Mouse (Mus musculus) testis, adult 2 months (tissue): ENCODE measurements around the gene Mgp. TPM values are rescaled to one million over a fixed set of nuclear protein-coding genes. Genes with fewer than 3 reads are reported as not detected.
A peak's percentile ranks its signal among the peaks of the same experiment; 100 is the strongest.

Experiments used
- H3K27ac ChIP-seq: fragments of 200-500 bp; 2 replicates; pipeline ENCODE4 v1.5.1; 2012; ENCODE audit warnings: low read depth, low read length; ENCODE audit not compliant: control insufficient read depth, insufficient read depth
- H3K27me3 ChIP-seq: fragments of 200-500 bp; 2 replicates; pipeline ENCODE4 v1.6.1; 2012; ENCODE audit warnings: mild to moderate bottlenecking, low read length, moderate library complexity; ENCODE audit not compliant: control insufficient read depth, insufficient read depth
- H3K36me3 ChIP-seq: fragments of 200-500 bp; 2 replicates; pipeline ENCODE4 v1.6.1; 2012; ENCODE audit warnings: mild to moderate bottlenecking, low read length; ENCODE audit not compliant: control insufficient read depth, insufficient read depth
- H3K4me1 ChIP-seq: fragments of 200-500 bp; 2 replicates; pipeline ENCODE4 v1.6.1; 2012; ENCODE audit warnings: low read length; ENCODE audit not compliant: control insufficient read depth, insufficient read depth
- H3K4me3 ChIP-seq: fragments of 200-500 bp; 2 replicates; pipeline ENCODE4 v1.5.1; 2012; ENCODE audit warnings: low read depth, mild to moderate bottlenecking, low read length, moderate library complexity, mixed read lengths; ENCODE audit not compliant: control insufficient read depth
- CTCF ChIP-seq: fragments of 200-500 bp; IDR thresholded peaks from 2 replicates; pipeline ENCODE4 v1.5.1; 2012; ENCODE audit warnings: low read depth, mild to moderate bottlenecking, inconsistent platforms, low read length, moderate library complexity; ENCODE audit not compliant: control insufficient read depth, insufficient read depth, insufficient replicate concordance
- POLR2A ChIP-seq: fragments of 200-500 bp; IDR thresholded peaks from 2 replicates; pipeline ENCODE4 v1.6.1; 2012; ENCODE audit warnings: low read depth, mild to moderate bottlenecking, inconsistent platforms, low read length, moderate library complexity; ENCODE audit not compliant: control insufficient read depth
- polyA plus RNA-seq: library from polyadenylated mRNA; depleted of rRNA; stranded (reverse); fragments of >200 nt; gene quantifications from 2 replicates; pipeline ENCODE4 v1.2.3, GENCODE M21; 2012

The Mgp gene
- polyA plus RNA-seq, 1 experiment = 51.0 TPM

GRCm38 (mm10) chr6:136906283-136906936 is 30.8 kb upstream of the Mgp start:
- Histone ChIP-seq H3K27ac (peak overlapping the region; percentile 27; the same call in 1 of the 2 replicates), H3K4me1 (peaks cover 7% of the 10 kb centered on the region), H3K4me3 (no peak overlapping the region), H3K36me3 (no peaks in the 10 kb centered on the region), H3K27me3 (no peaks in the 10 kb centered on the region)
- TF ChIP-seq CTCF = no peak

- Histone ChIP-seq H3K27ac (no peak overlapping the region), H3K27me3 (no peaks in the 10 kb centered on the region), H3K4me1 (peaks cover 5% of the 10 kb centered on the region; the same call in 1 of the 2 replicates), H3K4me3 (no peak overlapping the region), H3K36me3 (no peaks in the 10 kb centered on the region)
- TF ChIP-seq CTCF (no peak), POLR2A (no peak)
Observed at GRCm38 (mm10) chr6:136903885-136904470, 28.4 kb upstream of the Mgp start.

GRCm38 (mm10) chr6:136902527-136902926 is 26.9 kb upstream of the Mgp start:
- no peak for TF ChIP-seq CTCF
- no peak for TF ChIP-seq POLR2A
- no peaks in the 10 kb centered on the region for H3K36me3 ChIP-seq
- H3K27me3 ChIP-seq = no peaks in the 10 kb centered on the region
- no peak overlapping the region for H3K4me3 ChIP-seq
- no peak overlapping the region for H3K27ac ChIP-seq
- H3K4me1 ChIP-seq = peaks cover 5% of the 10 kb centered on the region; the same call in 1 of the 2 replicates

- Histone ChIP-seq H3K4me1 (no peaks in the 10 kb centered on the region; the same call in 1 of the 2 replicates), H3K4me3 (no peak overlapping the region), H3K36me3 (no peaks in the 10 kb centered on the region), H3K27me3 (no peaks in the 10 kb centered on the region), H3K27ac (no peak overlapping the region)
- TF ChIP-seq CTCF (no peak), POLR2A (no peak)
Observed at GRCm38 (mm10) chr6:136901010-136901409, 25.4 kb upstream of the Mgp start.

- Histone ChIP-seq H3K36me3 (no peaks in the 10 kb centered on the region), H3K4me3 (no peak overlapping the region), H3K27ac (no peak overlapping the region), H3K27me3 (no peaks in the 10 kb centered on the region), H3K4me1 (no peaks in the 10 kb centered on the region; the same call in 1 of the 2 replicates)
- no peak for TF ChIP-seq CTCF
- TF ChIP-seq POLR2A = no peak
Observed at GRCm38 (mm10) chr6:136900369-136901009, 24.9 kb upstream of the Mgp start.

DNA sequence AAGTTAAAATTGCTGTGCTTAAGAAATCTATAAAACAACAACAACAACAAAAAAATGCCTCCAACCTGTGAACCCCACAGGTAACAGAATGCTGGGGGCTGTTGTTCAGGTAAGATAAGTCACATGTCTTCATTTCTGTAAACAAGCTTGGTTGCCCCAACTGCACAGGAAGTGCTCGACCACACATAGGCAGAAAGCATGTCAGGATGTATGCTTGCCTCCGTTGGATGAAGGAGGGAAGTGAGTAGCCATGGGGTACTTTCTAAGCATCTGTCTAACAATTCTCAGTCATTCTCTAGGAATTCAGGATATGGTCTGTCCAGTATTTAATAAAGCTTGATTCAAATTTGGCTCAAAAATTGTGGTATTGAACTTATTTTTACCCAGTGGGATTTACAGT is 23.3 kb upstream of the Mgp start:
- H3K36me3 ChIP-seq = no peaks in the 10 kb centered on the region
- H3K27ac ChIP-seq = no peak overlapping the region
- no peaks in the 10 kb centered on the region; the same call in 1 of the 2 replicates for H3K4me1 ChIP-seq
- TF ChIP-seq POLR2A (no peak), CTCF (no peak)
- H3K4me3 ChIP-seq = no peak overlapping the region
- no peaks in the 10 kb centered on the region for H3K27me3 ChIP-seq

- no peak for TF ChIP-seq CTCF
- TF ChIP-seq POLR2A = no peak
- no peak overlapping the region for H3K27ac ChIP-seq
- no peaks in the 10 kb centered on the region for H3K27me3 ChIP-seq
- no peaks in the 10 kb centered on the region for H3K36me3 ChIP-seq
- no peak overlapping the region for H3K4me3 ChIP-seq
- H3K4me1 ChIP-seq = no peaks in the 10 kb centered on the region; the same call in 1 of the 2 replicates
Observed at GRCm38 (mm10) chr6:136898222-136898621, 22.6 kb upstream of the Mgp start.
